Mouse (Mus musculus) ovary, postnatal 14 days (tissue): ENCODE measurements around the gene Unc5cl.

Experiments used
- DNase-seq: peaks from one replicate; pipeline ENCODE4 v3.0.0; 2022; ENCODE audit warnings: low spot score

Unc5cl gene

DNA sequence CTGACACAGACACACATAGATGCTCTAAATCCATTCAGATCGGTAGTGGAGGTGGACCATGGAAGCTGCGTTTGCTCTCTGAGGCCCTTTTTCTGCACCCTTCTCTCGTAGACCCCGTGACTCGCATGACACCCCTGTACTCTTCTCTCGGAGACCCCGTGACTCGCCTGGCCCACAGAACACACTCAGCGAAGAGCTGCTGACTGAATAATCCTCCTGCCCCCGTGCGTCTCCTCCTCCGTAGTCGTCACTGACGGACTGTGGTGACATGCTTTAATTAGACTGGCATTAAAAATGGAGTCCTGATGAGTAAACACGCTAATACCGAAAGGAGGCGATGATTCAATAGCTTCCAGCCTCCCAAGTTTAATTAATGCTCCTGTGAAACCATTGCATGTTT is 84.6 kb downstream of the Unc5cl start:
- DNase-seq, result no peak

GRCm38 (mm10) chr17:48542733-48543132 is 88.0 kb downstream of the Unc5cl start:
- no peak for DNase-seq

DNA sequence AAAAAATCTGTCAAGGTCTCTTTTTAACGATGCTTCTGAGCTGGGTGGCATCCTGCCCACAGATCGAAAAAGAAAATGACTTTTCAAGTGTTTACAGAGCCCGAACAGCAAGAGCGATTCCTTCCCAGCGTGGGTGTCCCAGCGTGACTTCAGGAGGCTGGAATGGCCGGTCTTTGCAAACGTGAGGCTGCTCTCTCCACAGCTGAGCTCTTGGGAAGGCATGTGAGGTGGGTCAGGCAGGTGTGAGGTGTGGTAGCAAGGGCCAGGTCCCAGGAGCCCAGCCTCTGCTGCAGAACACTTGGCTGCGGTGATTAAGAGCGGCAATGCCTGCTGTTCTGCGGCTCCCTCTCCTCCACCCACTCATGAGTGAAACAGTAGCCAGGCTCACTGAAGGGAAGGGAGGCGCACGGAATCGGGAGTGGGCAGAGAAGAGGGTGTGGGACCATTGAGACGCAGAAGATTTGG is 88.6 kb downstream of the Unc5cl start:
- no peak for DNase-seq

DNA sequence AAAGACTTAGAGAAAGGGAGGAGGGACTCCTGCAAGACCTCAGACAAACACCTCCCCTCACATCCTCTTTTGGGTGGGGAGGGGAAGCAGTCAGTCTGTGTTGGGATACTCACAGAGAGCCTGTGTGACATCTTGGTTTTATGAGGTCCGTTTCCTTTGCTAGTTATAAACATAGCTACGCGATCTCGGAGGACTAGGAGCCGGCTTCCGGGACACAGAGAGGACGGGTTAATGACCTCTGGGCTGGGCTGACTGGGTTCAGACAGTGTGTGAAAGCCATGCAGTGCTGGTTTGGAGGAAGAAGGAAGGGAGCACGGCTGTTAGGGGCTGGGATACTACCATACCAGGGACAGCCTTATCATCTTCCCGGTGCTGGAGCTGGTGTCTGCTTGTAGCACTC is 90.0 kb downstream of the Unc5cl start:
- DNase-seq, result no peak

DNA sequence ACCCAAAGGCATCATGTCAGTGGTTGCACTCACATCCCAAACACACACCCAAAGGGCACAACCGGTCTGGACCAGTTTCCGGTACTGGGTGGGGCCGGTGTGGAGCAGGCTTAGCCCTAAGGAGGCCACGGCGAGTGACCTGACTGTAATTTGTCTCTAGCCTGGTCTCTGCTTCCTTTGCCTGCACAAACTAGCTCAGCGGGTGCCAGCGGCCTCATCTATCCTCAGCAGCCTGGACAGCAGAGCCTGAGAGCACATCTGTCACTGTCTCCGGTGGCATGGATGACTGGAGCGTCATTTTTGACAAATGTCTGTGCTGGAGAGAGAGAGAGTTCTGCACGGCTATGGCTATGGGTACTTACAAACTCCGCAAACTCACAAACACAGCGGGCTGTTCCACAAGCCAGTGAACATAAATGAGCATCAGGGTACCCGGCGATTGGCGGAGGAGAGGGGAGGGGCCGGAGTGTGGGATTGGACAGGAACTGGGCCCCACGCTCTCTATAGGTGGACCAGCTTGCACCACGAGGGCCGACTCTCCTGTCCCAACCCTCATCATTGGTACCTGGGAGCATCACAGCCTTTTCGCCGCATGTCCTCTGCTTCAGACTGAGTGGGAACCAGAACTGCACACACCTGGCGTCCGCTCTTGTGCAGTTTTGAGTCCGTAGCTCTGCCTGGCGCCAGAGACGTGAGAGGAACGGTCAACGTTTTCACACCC is 90.7 kb downstream of the Unc5cl start:
- DNase-seq, result no peak

- DNase-seq, result no peak
These were observed 91.3 kb downstream of the Unc5cl start for GRCm38 (mm10) chr17:48546036-48546435.

DNA sequence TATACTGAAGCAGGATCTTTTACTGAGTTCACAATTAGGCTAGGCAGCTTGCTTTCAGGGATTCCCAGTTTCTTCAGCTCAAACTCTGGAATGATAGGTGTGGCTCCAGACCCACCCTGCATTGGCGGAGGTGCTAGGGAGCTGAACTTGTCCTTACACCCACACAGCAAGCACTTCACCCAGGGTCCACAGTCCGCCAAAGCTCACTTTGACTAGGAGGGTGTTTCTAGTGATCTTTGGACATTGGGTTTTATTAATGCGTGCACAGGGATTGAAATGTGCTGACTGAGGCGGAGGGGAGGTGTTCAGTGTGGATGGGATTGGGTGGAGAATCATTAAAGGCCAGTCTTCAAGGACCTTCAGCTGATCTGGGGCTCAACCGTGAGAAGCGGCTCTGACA is 93.0 kb downstream of the Unc5cl start:
- DNase-seq, result no peak

GRCm38 (mm10) chr17:48551788-48552531 is 97.3 kb downstream of the Unc5cl start:
- DNase-seq, result no peak

DNA sequence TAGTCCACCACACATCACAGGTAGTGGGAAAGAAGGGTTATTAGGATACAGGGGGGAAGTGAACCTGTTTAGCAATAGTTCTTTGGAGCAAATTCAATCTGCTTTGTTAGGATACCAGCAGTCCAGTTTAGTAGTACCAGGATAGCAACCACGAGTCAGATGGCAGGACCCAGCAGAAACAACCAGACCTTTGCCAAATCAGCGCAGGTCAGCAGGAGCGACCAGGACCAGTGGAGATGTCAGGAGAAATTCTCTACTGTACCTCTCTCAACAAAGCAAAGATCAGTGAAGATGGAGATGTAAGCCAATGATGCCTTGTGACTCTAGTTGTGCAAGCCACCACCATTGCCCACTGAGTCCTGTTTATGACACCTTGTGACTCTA is 97.8 kb downstream of the Unc5cl start:
- no peak for DNase-seq

- DNase-seq, result no peak
These were observed 101.7 kb downstream of the Unc5cl start for GRCm38 (mm10) chr17:48556223-48556962.

- no peak for DNase-seq
These were observed 103.4 kb downstream of the Unc5cl start for GRCm38 (mm10) chr17:48557823-48558715.

DNA sequence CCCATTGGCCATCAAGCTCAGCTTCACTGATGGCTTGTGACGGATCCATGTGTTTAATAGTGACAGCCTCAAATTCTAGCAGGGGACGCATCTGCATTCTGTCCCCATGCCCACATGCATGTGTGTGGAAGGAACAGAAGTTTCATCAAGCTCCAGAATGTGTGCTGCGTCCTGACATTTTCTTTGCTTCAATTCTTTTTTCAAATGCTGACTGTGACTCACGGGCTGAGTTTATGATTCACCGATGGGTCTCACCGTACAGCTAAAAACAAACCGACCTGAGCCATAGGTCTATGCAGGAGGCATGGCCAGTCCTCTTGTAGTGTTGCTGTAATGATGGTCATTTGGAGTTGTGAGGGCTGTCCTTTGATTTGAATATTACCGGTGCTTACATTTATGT is 110.2 kb downstream of the Unc5cl start:
- no peak for DNase-seq

GRCm38 (mm10) chr17:48569656-48570055 is 115.0 kb downstream of the Unc5cl start:
- no peak for DNase-seq

DNA sequence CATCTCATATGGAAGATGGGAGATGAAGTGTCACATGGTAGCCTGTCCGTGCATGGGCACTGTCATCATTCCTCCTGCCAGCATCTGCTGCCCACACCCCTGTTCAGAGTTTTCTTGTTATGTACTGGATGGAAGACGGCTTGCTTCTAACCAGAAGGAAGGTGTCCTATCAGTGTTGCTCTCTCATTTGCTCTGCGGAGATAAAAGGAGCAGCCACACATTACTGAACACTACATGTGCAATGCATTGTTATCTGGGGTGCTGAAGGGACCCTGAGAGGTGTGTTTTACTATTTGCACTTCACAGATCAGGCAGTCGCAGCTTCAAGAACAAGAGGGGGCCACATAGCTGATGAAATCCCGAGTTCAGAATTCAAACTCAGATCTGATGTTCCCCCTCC is 126.5 kb downstream of the Unc5cl start:
- no peak for DNase-seq

- DNase-seq, result no peak
These were observed 127.8 kb downstream of the Unc5cl start for GRCm38 (mm10) chr17:48582486-48582990.

DNA sequence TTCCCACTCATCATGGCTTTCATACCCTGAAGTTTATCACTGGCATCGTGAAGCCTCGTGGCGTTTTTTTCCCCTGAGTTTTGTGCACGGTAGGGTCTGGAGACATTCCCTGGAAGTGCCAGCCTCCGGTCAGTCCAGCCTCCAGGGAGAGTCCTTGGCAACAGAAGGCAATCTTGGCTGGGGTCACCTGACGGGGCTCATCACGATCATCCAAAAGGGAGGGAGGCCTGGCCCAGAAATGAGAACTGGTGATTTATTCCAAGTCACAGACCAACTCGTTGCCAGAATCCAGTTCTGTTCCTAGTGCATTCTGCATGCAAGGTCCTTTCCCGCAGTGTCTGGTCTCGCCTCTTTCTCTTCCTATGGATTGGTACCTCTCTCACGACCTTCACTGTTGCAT is 128.7 kb downstream of the Unc5cl start:
- DNase-seq, result no peak

- no peak for DNase-seq
These were observed 131.2 kb downstream of the Unc5cl start for GRCm38 (mm10) chr17:48585902-48586359.

GRCm38 (mm10) chr17:48588674-48589073 is 134.0 kb downstream of the Unc5cl start:
- no peak for DNase-seq
